Mouse (Mus musculus) right cerebral cortex, postnatal 14 days (tissue): ENCODE measurements around the gene Wdr18.

Source experiments
- DNase-seq: peaks from one replicate; pipeline ENCODE4 v3.0.0; 2022

Gene Wdr18

DNA sequence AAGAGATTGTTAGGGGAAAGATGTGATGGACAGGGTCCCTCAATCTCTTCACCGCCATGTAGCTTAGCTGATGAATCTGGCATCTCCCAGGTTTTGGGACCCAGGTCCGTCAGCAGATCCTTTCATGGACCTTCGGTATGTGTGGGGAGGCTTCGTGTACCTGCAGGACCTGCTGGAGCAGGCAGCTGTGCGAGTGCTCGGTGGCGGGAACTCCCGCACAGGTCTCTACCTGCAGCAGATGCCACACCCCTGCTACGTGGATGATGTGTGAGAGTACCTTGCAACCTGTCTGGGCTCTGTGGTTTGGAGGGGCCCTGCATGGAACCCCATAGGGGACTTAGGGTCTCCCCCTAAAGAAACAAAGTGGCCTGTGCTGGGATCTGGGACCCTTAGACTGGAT lies 42.0 kb downstream of the Wdr18 start:
- DNase-seq, result no peak

DNA sequence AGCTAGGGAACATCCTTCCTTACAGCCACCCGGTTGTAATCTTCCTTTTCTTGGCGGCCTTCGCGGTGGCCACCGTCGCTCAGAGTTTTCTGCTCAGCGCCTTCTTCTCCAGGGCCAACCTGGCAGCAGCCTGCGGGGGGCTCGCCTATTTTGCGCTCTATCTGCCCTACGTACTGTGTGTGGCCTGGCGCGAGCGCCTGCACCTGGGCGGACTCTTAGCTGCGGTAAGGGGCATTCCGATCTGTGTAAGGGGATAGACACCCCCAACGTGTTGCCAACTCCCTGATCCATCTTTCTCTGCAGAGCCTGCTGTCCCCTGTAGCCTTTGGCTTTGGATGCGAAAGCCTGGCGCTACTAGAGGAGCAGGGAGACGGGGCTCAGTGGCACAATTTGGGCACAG lies 42.9 kb downstream of the Wdr18 start:
- DNase-seq, result no peak

DNA sequence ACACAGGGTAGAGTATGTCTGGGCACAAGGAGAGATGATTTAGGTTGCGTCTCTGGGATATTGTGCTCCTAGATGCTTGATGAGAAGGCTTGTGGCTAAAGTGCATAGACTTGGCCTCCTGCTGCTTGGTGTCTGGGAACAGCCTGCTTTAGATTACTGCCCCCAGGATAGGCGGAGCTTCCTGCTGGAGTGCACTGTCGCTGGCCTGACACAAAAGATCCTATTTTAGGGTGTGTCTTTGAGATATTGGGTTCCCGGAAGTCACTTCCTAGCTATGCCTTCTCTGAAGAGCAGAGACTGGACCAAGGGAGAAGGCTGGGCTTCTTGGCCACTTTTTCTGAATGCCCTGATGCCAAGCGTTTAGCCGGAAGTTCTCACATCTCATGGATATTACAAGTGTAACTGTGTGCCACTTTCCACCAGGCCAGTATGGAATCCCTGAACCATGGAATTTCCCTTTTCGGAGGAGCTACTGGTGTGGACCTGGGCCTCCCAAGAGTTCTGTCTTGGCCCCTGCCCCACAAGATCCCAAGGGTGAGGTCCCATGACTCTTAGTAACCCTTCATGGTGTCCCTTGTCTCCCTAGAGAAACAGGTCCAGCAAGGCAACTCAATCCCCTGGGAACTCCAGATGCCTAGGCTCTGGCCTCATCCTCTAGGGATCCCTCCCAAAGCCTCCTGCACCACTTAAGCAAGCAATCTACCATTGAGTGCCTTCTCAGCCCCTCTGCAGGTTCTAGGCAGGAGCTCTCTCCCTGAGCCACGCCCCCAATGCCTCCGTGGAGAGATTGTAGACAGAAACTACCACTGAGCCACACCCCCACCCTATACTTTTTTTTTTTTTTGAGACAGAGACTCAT lies 43.7 kb downstream of the Wdr18 start:
- DNase-seq, result no peak

DNA sequence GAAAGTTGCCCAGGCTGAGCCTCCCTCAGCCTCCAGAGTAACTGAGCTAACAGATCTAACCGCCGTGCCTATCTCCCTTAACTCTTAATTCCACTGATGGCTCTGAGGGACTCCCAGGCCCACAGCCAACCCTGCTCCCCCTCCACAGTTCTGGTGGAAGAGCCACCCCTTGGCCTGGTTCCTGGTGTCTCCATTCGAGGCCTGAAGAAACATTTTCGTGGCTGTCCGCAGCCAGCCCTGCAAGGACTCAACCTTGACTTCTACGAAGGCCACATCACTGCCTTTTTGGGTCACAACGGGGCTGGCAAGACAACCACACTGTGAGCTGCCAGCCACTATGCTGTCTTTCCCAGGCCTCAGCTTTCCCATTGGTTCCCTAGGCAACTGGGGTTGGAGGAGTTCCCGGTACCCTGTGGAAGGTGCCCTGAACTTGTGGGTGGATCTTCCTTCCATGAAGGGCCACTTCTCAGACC lies 44.3 kb downstream of the Wdr18 start:
- DNase-seq, result no peak

DNA sequence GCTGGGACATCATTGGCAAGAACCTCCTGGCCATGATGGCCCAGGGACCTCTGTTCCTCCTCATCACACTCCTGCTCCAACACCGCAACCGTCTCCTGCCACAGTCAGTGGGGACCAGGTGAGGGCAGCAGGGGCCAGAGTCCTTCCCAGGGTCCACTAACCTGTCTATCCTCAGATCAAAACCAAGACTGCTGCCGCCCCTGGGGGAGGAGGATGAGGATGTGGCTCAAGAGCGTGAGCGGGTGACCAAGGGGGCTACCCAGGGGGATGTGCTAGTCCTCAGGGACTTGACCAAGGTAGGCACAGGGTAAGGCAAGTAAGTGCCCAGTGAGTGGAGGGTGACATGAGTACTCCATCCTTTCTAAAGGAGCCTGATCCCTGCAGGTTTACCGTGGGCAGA lies 51.8 kb downstream of the Wdr18 start:
- no peak for DNase-seq

DNA sequence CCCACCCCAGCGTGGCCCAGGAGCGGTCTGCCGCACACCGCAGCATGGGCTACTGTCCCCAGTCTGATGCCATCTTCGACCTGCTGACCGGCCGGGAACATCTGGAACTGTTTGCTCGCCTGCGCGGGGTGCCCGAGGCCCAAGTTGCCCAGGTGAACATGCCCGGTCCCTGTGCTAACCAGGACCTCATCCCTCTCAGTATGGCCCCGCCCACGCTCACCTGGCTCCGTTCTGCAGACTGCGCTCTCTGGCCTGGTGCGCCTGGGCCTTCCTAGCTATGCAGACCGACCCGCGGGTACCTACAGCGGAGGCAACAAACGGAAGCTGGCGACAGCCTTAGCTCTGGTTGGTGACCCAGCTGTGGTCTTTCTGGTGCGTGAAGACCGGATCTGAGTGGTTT lies 53.7 kb downstream of the Wdr18 start:
- no peak for DNase-seq

DNA sequence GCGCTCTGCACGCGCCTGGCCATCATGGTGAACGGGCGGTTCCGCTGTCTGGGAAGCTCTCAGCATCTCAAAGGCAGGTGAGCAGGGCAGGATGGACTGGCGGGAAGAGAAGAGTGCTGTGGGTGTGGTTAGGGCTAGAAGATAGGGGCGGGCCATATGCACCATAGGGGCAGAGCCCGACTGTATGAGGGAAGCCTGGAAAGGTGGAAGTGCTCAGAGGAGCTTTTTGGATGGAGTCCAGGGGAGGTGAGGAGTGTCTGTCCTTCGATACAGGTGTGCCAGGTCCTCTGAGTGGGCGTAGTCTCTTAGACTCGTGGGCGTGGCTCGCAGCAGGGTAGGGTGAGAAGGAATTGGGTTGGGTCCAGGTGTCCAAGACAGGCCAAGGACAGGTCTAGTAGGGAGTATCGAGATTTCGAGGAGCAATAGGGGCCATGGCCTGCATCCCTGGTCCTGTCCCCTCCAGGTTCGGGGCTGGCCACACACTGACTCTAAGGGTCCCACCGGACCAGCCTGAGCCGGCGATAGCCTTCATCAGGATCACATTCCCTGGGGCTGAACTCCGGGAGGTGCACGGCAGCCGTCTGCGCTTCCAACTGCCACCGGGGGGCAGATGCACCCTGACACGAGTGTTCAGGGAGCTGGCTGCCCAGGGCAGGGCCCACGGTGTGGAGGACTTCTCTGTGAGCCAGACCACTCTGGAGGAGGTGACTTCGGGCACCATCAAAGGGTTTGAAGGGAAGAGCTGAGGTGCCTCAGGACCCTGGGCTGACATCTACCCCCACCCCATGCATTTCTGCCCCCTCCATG lies 54.7 kb downstream of the Wdr18 start:
- DNase-seq, result no peak

DNA sequence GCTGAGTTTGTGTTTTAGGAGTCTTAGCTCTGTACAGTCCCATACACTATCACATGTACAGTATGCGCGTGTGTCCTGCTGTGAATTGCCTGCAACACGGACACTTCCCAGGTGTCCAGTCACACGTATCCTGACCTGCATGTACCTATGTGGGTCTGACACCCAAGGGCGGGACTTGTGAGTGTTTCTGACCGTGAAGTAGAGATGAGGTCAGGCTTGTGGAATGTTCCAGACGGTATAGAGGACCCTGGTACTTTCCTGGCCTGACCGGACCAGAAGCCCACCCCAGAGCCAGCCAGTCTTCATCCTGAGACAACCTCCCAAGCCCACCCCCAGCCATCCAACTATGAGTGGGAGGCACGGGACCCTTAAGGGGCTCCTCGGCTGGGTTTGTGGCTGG lies 55.6 kb downstream of the Wdr18 start:
- no peak for DNase-seq

DNA sequence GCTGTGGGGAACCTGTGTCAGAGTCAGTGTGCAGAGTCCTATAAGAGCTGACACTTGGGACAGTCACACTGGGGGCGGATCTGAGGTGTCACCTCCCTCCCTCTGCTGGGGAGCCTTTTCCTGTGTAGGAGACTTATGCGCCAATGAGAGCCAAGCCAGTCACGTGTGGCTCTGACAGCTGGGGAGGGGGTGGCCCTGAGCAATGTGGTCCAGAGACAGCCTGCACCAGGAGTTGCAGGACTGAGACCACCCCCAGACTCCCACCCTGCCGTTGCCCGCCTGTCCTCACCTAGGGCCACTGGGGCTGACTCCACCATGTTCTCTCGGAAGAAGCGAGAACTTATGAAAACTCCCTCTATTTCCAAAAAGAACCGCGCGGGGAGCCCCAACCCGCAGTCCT lies 56.6 kb downstream of the Wdr18 start, which contains the start of gene Arhgap45:
TSS of gene Arhgap45 (plus strand) at position 143 of the 400 bp plus-strand sequence.
- no peak for DNase-seq

DNA sequence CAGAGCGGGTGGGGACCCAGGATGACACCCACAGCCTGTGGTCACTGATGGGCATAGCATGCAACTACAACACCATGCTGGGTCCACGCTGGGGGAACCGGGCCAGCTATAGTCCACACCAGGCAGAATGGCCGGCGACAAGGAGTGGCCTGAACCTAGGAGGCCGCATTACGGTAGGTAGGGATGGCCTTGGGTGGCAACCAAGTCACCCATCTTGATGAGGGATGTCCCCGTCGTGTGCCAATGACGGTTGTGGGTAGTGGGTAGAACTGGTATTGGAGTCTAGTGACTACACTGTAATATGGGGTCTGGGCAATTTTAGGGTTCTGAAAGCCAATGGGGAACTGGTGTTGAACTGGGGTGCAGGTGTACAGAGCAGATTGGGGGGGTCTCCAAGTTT lies 57.0 kb downstream of the Wdr18 start:
- DNase-seq, result no peak

DNA sequence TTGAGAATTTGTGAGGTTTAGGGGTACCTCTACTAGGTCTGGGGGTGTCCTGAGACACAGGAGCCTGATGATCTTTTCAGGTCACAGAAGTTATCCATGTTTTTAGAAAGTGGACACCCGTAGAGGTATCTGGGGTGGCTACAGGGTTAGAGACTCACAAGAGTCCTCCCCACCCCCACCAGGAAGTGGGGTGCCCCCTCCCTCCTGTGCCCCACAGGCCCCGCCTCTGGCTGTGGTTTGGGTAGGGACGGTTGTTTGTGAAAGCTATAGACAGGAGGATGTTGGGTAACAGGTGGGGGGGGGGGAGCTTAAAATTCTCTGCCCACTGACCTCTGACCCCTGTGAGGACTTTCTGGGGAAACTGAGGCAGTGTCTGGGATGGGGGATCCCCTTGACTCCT lies 57.4 kb downstream of the Wdr18 start:
- DNase-seq, result no peak

DNA sequence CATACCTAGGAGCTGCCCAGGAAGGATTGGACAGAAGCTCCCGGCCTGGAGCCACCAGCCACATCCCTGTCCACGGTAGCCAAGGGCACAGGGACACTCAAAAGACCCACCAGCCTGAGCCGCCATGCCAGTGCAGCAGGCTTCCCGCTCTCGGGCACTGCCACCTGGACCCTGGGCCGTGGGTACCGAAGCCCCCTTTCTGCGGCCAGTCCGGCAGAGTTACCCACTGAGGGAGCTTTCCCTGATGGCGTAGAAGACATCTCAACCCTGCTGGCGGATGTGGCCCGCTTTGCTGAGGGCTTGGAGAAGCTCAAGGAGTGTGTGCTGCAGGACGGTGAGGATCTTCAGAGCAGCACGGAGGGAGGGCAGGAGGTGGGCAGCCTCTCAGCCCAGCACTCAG lies 57.8 kb downstream of the Wdr18 start:
- DNase-seq, result no peak

DNA sequence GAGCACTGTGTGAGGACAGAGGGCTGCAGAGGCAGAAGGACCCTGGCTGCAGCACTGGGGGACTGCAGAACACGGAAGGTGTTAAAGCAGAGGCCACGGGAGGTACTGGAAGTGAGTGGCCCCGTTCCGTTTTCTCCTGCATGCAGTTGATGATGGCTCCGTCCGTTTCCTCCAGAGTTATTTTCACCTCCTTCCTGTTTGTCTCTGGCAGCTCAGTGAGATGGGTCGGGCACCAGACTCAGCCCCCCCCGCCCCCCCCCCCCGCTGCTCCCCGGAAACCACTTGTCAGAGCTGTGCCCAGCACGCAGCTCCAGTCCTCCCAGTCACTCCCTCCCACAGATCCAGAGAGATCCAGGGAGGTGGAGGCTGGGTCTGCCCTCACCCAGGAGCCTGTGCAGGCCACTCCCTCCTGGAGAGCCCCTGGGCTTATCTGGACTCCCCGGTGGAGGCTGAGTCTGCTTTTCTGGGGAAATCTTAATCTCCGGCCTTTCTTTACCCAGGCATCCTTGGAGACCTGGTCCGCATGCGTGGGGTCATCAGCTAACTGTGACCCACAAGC lies 58.9 kb downstream of the Wdr18 start:
- no peak for DNase-seq

DNA sequence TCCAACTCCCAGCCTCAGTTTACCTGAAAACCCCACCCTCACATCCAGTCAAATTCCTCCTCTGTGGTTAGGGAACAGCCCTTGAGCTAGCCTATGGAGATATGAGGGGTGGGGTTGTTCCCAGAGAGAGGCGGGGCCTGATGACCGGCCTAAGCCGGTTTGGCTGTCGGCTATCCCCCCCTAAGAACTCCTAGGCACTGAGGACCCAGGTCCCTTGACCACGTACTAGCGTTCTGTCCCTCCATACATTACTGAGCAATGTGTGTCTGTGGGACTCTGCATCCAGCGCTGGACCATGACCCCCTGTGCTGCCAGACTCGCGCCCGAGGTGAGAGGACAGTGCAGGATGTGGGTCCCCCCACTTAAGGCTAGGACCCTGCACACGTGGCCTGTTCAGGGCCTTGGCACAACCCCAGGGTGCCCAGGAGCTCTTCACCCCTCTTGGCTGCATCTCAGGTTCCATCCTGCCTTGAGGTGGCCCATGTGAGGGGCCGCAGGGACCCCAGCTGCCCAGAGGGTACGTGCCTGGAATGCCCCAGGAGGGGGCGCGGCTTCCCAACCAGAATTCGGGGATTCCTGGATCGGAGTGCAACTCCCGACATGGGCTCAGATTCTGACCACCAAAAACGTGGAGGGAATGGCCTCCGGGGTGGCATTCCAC lies 59.6 kb downstream of the Wdr18 start:
- no peak for DNase-seq
